Mouse (Mus musculus) spleen, adult 12 weeks (tissue): ENCODE data around the gene Pomgnt2.
A peak's percentile ranks its signal among the peaks of the same experiment; 100 is the strongest.
"Not testable (repeated sequence)": the region's sequence is repeated elsewhere in the genome, so short reads cannot be mapped to it uniquely, and the experiment has no call there.

Source experiments
- DNase-seq: peaks from one replicate; pipeline ENCODE4 v3.0.0; 2022; ENCODE audit warnings: low spot score

Pomgnt2 gene

GRCm38 (mm10) chr9:121997010-121997409 is at the start of gene Pomgnt2:
Pomgnt2 (minus strand) TSS chr9:121997110.
- no peak for DNase-seq

- DNase-seq: no peak
Observed at GRCm38 (mm10) chr9:122039848-122040247, 42.9 kb upstream of the Pomgnt2 start.

GRCm38 (mm10) chr9:122038631-122039030 is 41.7 kb upstream of the Pomgnt2 start:
- DNase-seq: no peak

GRCm38 (mm10) chr9:122036496-122037054 is 39.7 kb upstream of the Pomgnt2 start:
- no peak for DNase-seq

GRCm38 (mm10) chr9:122035807-122036206 is 38.9 kb upstream of the Pomgnt2 start:
- no peak for DNase-seq

- DNase-seq: no peak
Observed at GRCm38 (mm10) chr9:122034949-122035348, 38.0 kb upstream of the Pomgnt2 start.

GRCm38 (mm10) chr9:122032071-122032470 is 35.2 kb upstream of the Pomgnt2 start:
- DNase-seq: no peak

- no peak for DNase-seq
Observed at GRCm38 (mm10) chr9:122030706-122031105, 33.8 kb upstream of the Pomgnt2 start.

GRCm38 (mm10) chr9:122029765-122030164 is 32.9 kb upstream of the Pomgnt2 start:
- DNase-seq: no peak

GRCm38 (mm10) chr9:122027914-122028745 is 31.2 kb upstream of the Pomgnt2 start:
- DNase-seq: no peak

- DNase-seq: no peak
Observed at GRCm38 (mm10) chr9:122027081-122027913, 30.4 kb upstream of the Pomgnt2 start.

- no peak for DNase-seq
Observed at GRCm38 (mm10) chr9:122025855-122026590, 29.1 kb upstream of the Pomgnt2 start.

- DNase-seq: no peak
Observed at GRCm38 (mm10) chr9:122024419-122024818, 27.5 kb upstream of the Pomgnt2 start.

GRCm38 (mm10) chr9:122023873-122024272 is 27.0 kb upstream of the Pomgnt2 start:
- DNase-seq: no peak

- no peak for DNase-seq
Observed at GRCm38 (mm10) chr9:122022776-122023175, 25.9 kb upstream of the Pomgnt2 start.

GRCm38 (mm10) chr9:122021581-122021980 is 24.7 kb upstream of the Pomgnt2 start:
- DNase-seq: no peak

- DNase-seq: not testable (repeated sequence)
Observed at GRCm38 (mm10) chr9:122021171-122021570, 24.3 kb upstream of the Pomgnt2 start.

GRCm38 (mm10) chr9:122020321-122020720 is 23.4 kb upstream of the Pomgnt2 start:
- no peak for DNase-seq

GRCm38 (mm10) chr9:122018782-122019395 is 22.0 kb upstream of the Pomgnt2 start:
- no peak for DNase-seq

- DNase-seq: no peak
Observed at GRCm38 (mm10) chr9:122018079-122018478, 21.2 kb upstream of the Pomgnt2 start.

GRCm38 (mm10) chr9:122014241-122014667 is 17.3 kb upstream of the Pomgnt2 start:
- DNase-seq: peak; percentile 66
